Mouse (Mus musculus) cortical plate, adult 2 months (tissue): ENCODE data around the gene Alms1.

Experiments
- CTCF ChIP-seq: fragments of 200-500 bp; IDR thresholded peaks from 2 replicates; pipeline ENCODE4 v1.5.1; 2011; ENCODE audit warnings: mild to moderate bottlenecking, control low read depth, low read length; ENCODE audit not compliant: insufficient read depth; ENCODE audit errors: extremely low read depth
- POLR2A ChIP-seq: fragments of 200-500 bp; IDR thresholded peaks from 2 replicates; pipeline ENCODE4 v1.6.1; 2011; ENCODE audit warnings: mild to moderate bottlenecking, low read length, control low read depth; ENCODE audit not compliant: insufficient read depth; ENCODE audit errors: extremely low read depth

- no peak for TF ChIP-seq CTCF
- no peak for TF ChIP-seq POLR2A
Observed at GRCm38 (mm10) chr6:85572816-85573215, 14.5 kb upstream of the Alms1 start.
